Mouse (Mus musculus) heart, embryonic 13.5 days (tissue): ENCODE data around the gene Nprl3. TPM values are rescaled to one million over a fixed set of nuclear protein-coding genes. Genes with fewer than 3 reads are reported as not detected.
A peak's percentile ranks its signal among the peaks of the same experiment; 100 is the strongest.

Source experiments
- ATAC-seq: fragments of 200-750 bp; cut with Nextera tagmentation; 2 replicates; pipeline ENCODE4 v1.8.0; 2017; ENCODE audit warnings: moderate TSS enrichment; ENCODE audit not compliant: insufficient number of reproducible peaks, low FRiP score, low TSS enrichment; ENCODE audit errors: extremely low read depth
- H3K27ac ChIP-seq: fragments of 300-500 bp; sonication (generic); replicated peaks from 2 replicates; pipeline ENCODE4 v1.5.1; 2015; ENCODE audit warnings: moderate library complexity, mild to moderate bottlenecking, inconsistent platforms
- H3K27me3 ChIP-seq: fragments of 300-500 bp; sonication (generic); replicated peaks from 2 replicates; pipeline ENCODE4 v1.6.1; 2015; ENCODE audit warnings: mild to moderate bottlenecking, inconsistent platforms
- H3K36me3 ChIP-seq: fragments of 300-500 bp; sonication (generic); 2 replicates; pipeline ENCODE4 v1.6.1; 2015; ENCODE audit warnings: mild to moderate bottlenecking, inconsistent platforms
- H3K4me1 ChIP-seq: fragments of 300-500 bp; sonication (generic); 2 replicates; pipeline ENCODE4 v1.6.1; 2015; ENCODE audit warnings: inconsistent platforms
- H3K4me2 ChIP-seq: fragments of 300-500 bp; sonication (generic); 2 replicates; pipeline ENCODE4 v1.6.1; 2015; ENCODE audit warnings: inconsistent platforms, mild to moderate bottlenecking, moderate library complexity
- H3K4me3 ChIP-seq: fragments of 300-500 bp; sonication (generic); 2 replicates; pipeline ENCODE4 v1.5.1; 2015; ENCODE audit warnings: moderate library complexity, mild to moderate bottlenecking, inconsistent platforms
- H3K9ac ChIP-seq: fragments of 300-500 bp; sonication (generic); 2 replicates; pipeline ENCODE4 v1.6.1; 2015; ENCODE audit warnings: inconsistent platforms, mild to moderate bottlenecking, moderate library complexity
- H3K9me3 ChIP-seq: fragments of 300-500 bp; sonication (generic); 2 replicates; pipeline ENCODE4 v1.6.1; 2016; ENCODE audit warnings: inconsistent platforms
- WGBS: fragments of 180-500 bp; shearing (Covaris S2); methylation state at CpG from one replicate; pipeline ENCODE4 v1.1.7; 2015; ENCODE audit warnings: mixed read lengths; 5-methylcytosine and 5-hydroxymethylcytosine counted together
- polyA plus RNA-seq: library from polyadenylated mRNA; unstranded; fragments of >200 nt; fragmentation: Nextera tagmentation; extraction: Ambion mirVana; gene quantifications from 2 replicates; pipeline ENCODE4 v1.2.1, GENCODE M21; 2015

Nprl3 gene
- polyA plus RNA-seq, 1 experiment from 2014 or later = 34.9 TPM

- ATAC-seq = no peak
- H3K9me3 ChIP-seq = no peaks in the 10 kb centered on the region
- H3K27ac ChIP-seq = peak overlapping the region; percentile 53; the same call in 1 of the 2 replicates
- peak overlapping the region; percentile 42 for H3K4me2 ChIP-seq
- H3K36me3 ChIP-seq = peaks cover 14% of the 10 kb centered on the region; the same call in 1 of the 2 replicates
- H3K4me3 ChIP-seq = 0 out of 2 replicates have a peak overlapping the region, but pooled peaks have one; percentile 6
- H3K27me3 ChIP-seq = no peaks in the 10 kb centered on the region
- WGBS = 88% methylated on average over 6 of the region's 6 CpGs
- peak overlapping the region; percentile 55 for H3K9ac ChIP-seq
- H3K4me1 ChIP-seq = peaks cover 38% of the 10 kb centered on the region
Measured at GRCm38 (mm10) chr11:32266194-32266593, 1.3 kb downstream of the Nprl3 start.

GRCm38 (mm10) chr11:32265117-32265738, 2.3 kb downstream of the Nprl3 start:
- H3K4me2 ChIP-seq = no peak overlapping the region
- peak overlapping the region; percentile 60; the same call in 1 of the 2 replicates for H3K27ac ChIP-seq
- H3K9ac ChIP-seq = peak overlapping the region; percentile 57; the same call in 1 of the 2 replicates
- no peaks in the 10 kb centered on the region for H3K27me3 ChIP-seq
- ATAC-seq = no peak
- H3K9me3 ChIP-seq = no peaks in the 10 kb centered on the region
- H3K4me3 ChIP-seq = no peak overlapping the region
- WGBS = 77% methylated on average over 3 of the region's 3 CpGs
- peaks cover 24% of the 10 kb centered on the region for H3K36me3 ChIP-seq
- H3K4me1 ChIP-seq = peaks cover 38% of the 10 kb centered on the region

- no peaks in the 10 kb centered on the region for H3K9me3 ChIP-seq
- peak overlapping the region; percentile 13; the same call in 1 of the 2 replicates for H3K27ac ChIP-seq
- no peak overlapping the region for H3K4me3 ChIP-seq
- ATAC-seq = no peak
- H3K27me3 ChIP-seq = no peaks in the 10 kb centered on the region
- H3K9ac ChIP-seq = 0 out of 2 replicates have a peak overlapping the region, but pooled peaks have one; percentile 2
- peaks cover 30% of the 10 kb centered on the region for H3K36me3 ChIP-seq
- peaks cover 32% of the 10 kb centered on the region for H3K4me1 ChIP-seq
- 68% methylated on average over 10 of the region's 10 CpGs for WGBS
- peak overlapping the region; percentile 0; the same call in 1 of the 2 replicates for H3K4me2 ChIP-seq
Measured at GRCm38 (mm10) chr11:32262674-32263415, 4.7 kb downstream of the Nprl3 start.

- H3K27ac ChIP-seq = peak overlapping the region; percentile 51
- no peaks in the 10 kb centered on the region for H3K27me3 ChIP-seq
- peaks cover 57% of the 10 kb centered on the region for H3K36me3 ChIP-seq
- no peaks in the 10 kb centered on the region for H3K9me3 ChIP-seq
- H3K9ac ChIP-seq = peak overlapping the region; percentile 44; the same call in 1 of the 2 replicates
- WGBS = 80% methylated on average over 3 of the region's 3 CpGs
- peak; percentile 27; the same call in 1 of the 2 replicates for ATAC-seq
- H3K4me3 ChIP-seq = no peak overlapping the region
- no peaks in the 10 kb centered on the region for H3K4me1 ChIP-seq
- H3K4me2 ChIP-seq = 0 out of 2 replicates have a peak overlapping the region, but pooled peaks have one; percentile 13
Measured at GRCm38 (mm10) chr11:32256566-32256965, 10.9 kb downstream of the Nprl3 start.

- Histone ChIP-seq H3K27ac (peak overlapping the region; percentile 51), H3K9me3 (no peaks in the 10 kb centered on the region), H3K36me3 (peaks cover 59% of the 10 kb centered on the region), H3K27me3 (no peaks in the 10 kb centered on the region), H3K4me1 (no peaks in the 10 kb centered on the region), H3K4me3 (no peak overlapping the region), H3K4me2 (0 out of 2 replicates have a peak overlapping the region, but pooled peaks have one; percentile 13), H3K9ac (peak overlapping the region; percentile 44; the same call in 1 of the 2 replicates)
- ATAC-seq = peak; percentile 80
- 75% methylated on average over 1 of the region's 1 CpGs for WGBS
Measured at GRCm38 (mm10) chr11:32256146-32256545, 11.4 kb downstream of the Nprl3 start.

GRCm38 (mm10) chr11:32253121-32253520, 14.4 kb downstream of the Nprl3 start:
- H3K4me2 ChIP-seq = no peak overlapping the region
- no peaks in the 10 kb centered on the region for H3K4me1 ChIP-seq
- peaks cover 73% of the 10 kb centered on the region for H3K36me3 ChIP-seq
- ATAC-seq = no peak
- no peak overlapping the region for H3K4me3 ChIP-seq
- no peaks in the 10 kb centered on the region for H3K9me3 ChIP-seq
- H3K9ac ChIP-seq = no peak overlapping the region
- no peaks in the 10 kb centered on the region for H3K27me3 ChIP-seq
- H3K27ac ChIP-seq = no peak overlapping the region
- WGBS = 100% methylated on average over 1 of the region's 1 CpGs

GRCm38 (mm10) chr11:32250880-32251763, 16.4 kb downstream of the Nprl3 start:
- H3K9me3 ChIP-seq = no peaks in the 10 kb centered on the region
- peaks cover 93% of the 10 kb centered on the region for H3K36me3 ChIP-seq
- peak overlapping the region; percentile 19; the same call in 1 of the 2 replicates for H3K9ac ChIP-seq
- no peaks in the 10 kb centered on the region for H3K27me3 ChIP-seq
- 73% methylated on average over 8 of the region's 8 CpGs for WGBS
- peak overlapping the region; percentile 30 for H3K4me2 ChIP-seq
- H3K4me1 ChIP-seq = no peaks in the 10 kb centered on the region
- peak; percentile 75 for ATAC-seq
- no peak overlapping the region for H3K4me3 ChIP-seq
- peak overlapping the region; percentile 82 for H3K27ac ChIP-seq

- peaks cover 15% of the 10 kb centered on the region for H3K4me1 ChIP-seq
- no peak overlapping the region for H3K4me2 ChIP-seq
- H3K36me3 ChIP-seq = peaks cover 91% of the 10 kb centered on the region
- WGBS = 72% methylated on average over 3 of the region's 3 CpGs
- no peaks in the 10 kb centered on the region for H3K27me3 ChIP-seq
- peak overlapping the region; percentile 67; the same call in 1 of the 2 replicates for H3K27ac ChIP-seq
- no peak overlapping the region for H3K9ac ChIP-seq
- H3K9me3 ChIP-seq = no peaks in the 10 kb centered on the region
- no peak for ATAC-seq
- no peak overlapping the region for H3K4me3 ChIP-seq
Measured at GRCm38 (mm10) chr11:32248350-32248749, 19.2 kb downstream of the Nprl3 start.

GRCm38 (mm10) chr11:32247068-32247467, 20.4 kb downstream of the Nprl3 start:
- H3K9ac ChIP-seq = peak overlapping the region; percentile 37; the same call in 1 of the 2 replicates

GRCm38 (mm10) chr11:32245614-32246013, 21.9 kb downstream of the Nprl3 start:
- peaks cover 84% of the 10 kb centered on the region for H3K36me3 ChIP-seq
- 72% methylated on average over 6 of the region's 6 CpGs for WGBS
- peak; percentile 86 for ATAC-seq
- H3K4me1 ChIP-seq = peaks cover 23% of the 10 kb centered on the region
- no peak overlapping the region for H3K4me3 ChIP-seq
- H3K27me3 ChIP-seq = no peaks in the 10 kb centered on the region
- H3K27ac ChIP-seq = peak overlapping the region; percentile 80
- H3K9ac ChIP-seq = no peak overlapping the region; the same call in 1 of the 2 replicates
- H3K9me3 ChIP-seq = no peaks in the 10 kb centered on the region
- peak overlapping the region; percentile 27; the same call in 1 of the 2 replicates for H3K4me2 ChIP-seq

More at GRCm38 (mm10) chr11:32247068-32247467, 20.4 kb downstream of the Nprl3 start:
- no peaks in the 10 kb centered on the region for H3K27me3 ChIP-seq
- H3K4me1 ChIP-seq = peaks cover 23% of the 10 kb centered on the region
- peak overlapping the region; percentile 67 for H3K27ac ChIP-seq
- H3K9me3 ChIP-seq = no peaks in the 10 kb centered on the region
- ATAC-seq = no peak
- peaks cover 84% of the 10 kb centered on the region for H3K36me3 ChIP-seq
- H3K4me3 ChIP-seq = no peak overlapping the region
- H3K4me2 ChIP-seq = peak overlapping the region; percentile 20; the same call in 1 of the 2 replicates
